Mouse (Mus musculus) ES-Bruce4 (cell line): ENCODE measurements at regions not wholly inside any gene's neighbourhood (a gene's known extent, or its start where the extent isn't known, plus 50 kb on each side); places are given as distances from the start of the nearest gene placed in this dataset.

Experiments
- CTCF ChIP-seq: IDR thresholded peaks from one replicate; pipeline ENCODE4 v1.8.1; 2011; ENCODE audit warnings: low read depth, low read length
- EP300 ChIP-seq: IDR thresholded peaks from 2 replicates; pipeline ENCODE4 v1.6.1; 2011; ENCODE audit warnings: low read depth, low read length; ENCODE audit not compliant: insufficient read depth
- POLR2A ChIP-seq: IDR thresholded peaks from one replicate; pipeline ENCODE4 v1.8.1; 2011; ENCODE audit warnings: low read length; ENCODE audit not compliant: insufficient read depth

DNA sequence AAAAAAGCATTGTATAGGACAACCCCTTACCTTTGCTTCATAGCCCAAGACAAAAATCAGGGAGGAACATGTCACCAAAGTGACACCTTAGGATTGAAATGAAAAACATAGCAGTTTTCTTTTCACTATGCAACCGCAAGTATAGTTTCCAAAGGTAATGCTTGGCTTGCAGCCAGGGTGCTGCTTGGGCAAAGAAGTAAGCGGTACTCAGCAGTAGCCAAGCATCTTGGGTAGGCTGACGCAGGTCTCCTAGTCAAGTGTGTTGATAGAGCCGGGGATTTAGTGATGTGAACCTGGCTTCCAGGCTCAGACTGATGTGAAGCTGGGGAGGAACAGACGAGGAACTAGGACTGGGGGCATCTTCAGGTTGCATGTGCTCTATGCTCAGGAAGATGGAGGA is 138.3 kb upstream of the Cadm1 start:
- TF ChIP-seq CTCF (no peak), EP300 (no peak), POLR2A (no peak)
